ENCODE assay signal across 8 mouse cellular contexts in the genomic region with DNA sequence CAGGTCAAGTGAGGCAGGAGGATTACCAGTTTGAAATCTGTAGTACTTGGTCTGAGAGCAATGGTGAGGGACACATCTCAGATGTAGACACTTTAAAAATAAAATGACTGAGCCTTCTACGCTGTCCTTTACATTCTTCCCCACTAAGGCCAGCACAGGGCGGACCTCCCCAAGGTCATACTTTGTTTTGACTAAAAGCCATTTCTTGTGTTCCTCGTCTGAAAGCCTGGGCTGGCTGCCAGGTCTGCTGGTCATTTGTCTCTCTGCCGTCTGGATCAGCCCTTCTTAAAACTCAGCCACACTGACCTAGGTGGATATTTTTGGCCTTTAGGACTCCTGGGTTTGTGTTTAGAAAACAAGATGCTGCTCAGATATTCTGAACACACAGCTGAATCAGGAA. TPM values are rescaled to one million over a fixed set of nuclear protein-coding genes. Genes with fewer than 3 reads are reported as not detected.
DNase-seq lines count a peak whose midpoint lies in the region; ATAC-seq lines count a peak whose summit lies in the region.

No protein-coding gene starts in this region.

- H3K9ac ChIP-seq in heart, embryonic 11.5 days (ENCODE audit: low read depth, low read length), result no peak overlapping the region
- no peak overlapping the region for H3K9ac ChIP-seq in midbrain, embryonic 11.5 days (ENCODE audit: low read length)
- no peak overlapping the region for H3K9ac ChIP-seq in hindbrain, embryonic 13.5 days

- no peaks in the 10 kb centered on the region for H3K36me3 ChIP-seq in heart, embryonic 11.5 days (ENCODE audit: control insufficient read depth, insufficient read depth, low read length)
- H3K36me3 ChIP-seq in midbrain, embryonic 11.5 days (ENCODE audit: control insufficient read depth, insufficient read depth, low read length), result no peaks in the 10 kb centered on the region
- H3K36me3 ChIP-seq in hindbrain, embryonic 13.5 days, result no peaks in the 10 kb centered on the region

- WGBS in heart, embryonic 11.5 days (ENCODE audit: insufficient replicate concordance), result 20% methylated on average over 4 of the region's 4 CpGs
- WGBS in midbrain, embryonic 11.5 days, result 65% methylated on average over 4 of the region's 4 CpGs
- 39% methylated on average over 4 of the region's 4 CpGs for WGBS in hindbrain, embryonic 13.5 days

- H3K9me3 ChIP-seq in heart, embryonic 11.5 days (replicated peaks; ENCODE audit: control insufficient read depth, low read length), result no peaks in the 10 kb centered on the region
- no peaks in the 10 kb centered on the region for H3K9me3 ChIP-seq in midbrain, embryonic 11.5 days (ENCODE audit: control insufficient read depth, low read length)
- H3K9me3 ChIP-seq in hindbrain, embryonic 13.5 days, result no peaks in the 10 kb centered on the region

- peak; percentile 58 for DNase-seq in 3T3-L1 (ENCODE audit: low read depth, low spot score)
- DNase-seq in adrenal gland, adult 18-20 months (ENCODE audit: low spot score in 2 of 2), result peak; percentile 72 to 73
- DNase-seq in kidney, postnatal 36 days, result peak; percentile 81 to 83
- no peak for DNase-seq in embryo, embryonic 10 days (ENCODE audit: low spot score)
- DNase-seq in midbrain, embryonic 11.5 days (ENCODE audit: low spot score, missing footprints), result no peak
- no peak for DNase-seq in left cerebral cortex, postnatal 25 days (ENCODE audit: low spot score in 2 of 2)

- H3K4me2 ChIP-seq in heart, embryonic 11.5 days, result no peak overlapping the region
- no peak overlapping the region for H3K4me2 ChIP-seq in midbrain, embryonic 11.5 days
- no peak overlapping the region for H3K4me2 ChIP-seq in hindbrain, embryonic 13.5 days

- no peak overlapping the region for H3K4me3 ChIP-seq in heart, embryonic 11.5 days (ENCODE audit: low read depth, low read length)
- no peak overlapping the region for H3K4me3 ChIP-seq in midbrain, embryonic 11.5 days (ENCODE audit: low read depth, low read length)
- H3K4me3 ChIP-seq in hindbrain, embryonic 13.5 days, result no peak overlapping the region

- 0 out of 2 replicates have a peak overlapping the region, but pooled peaks have one; percentile 12 for H3K27ac ChIP-seq in heart, embryonic 11.5 days (ENCODE audit: low read depth, low read length)
- no peak overlapping the region for H3K27ac ChIP-seq in midbrain, embryonic 11.5 days (ENCODE audit: low read depth, low read length)
- no peak overlapping the region for H3K27ac ChIP-seq in hindbrain, embryonic 13.5 days

- peaks cover 7% of the 10 kb centered on the region for H3K4me1 ChIP-seq in heart, embryonic 11.5 days (ENCODE audit: control insufficient read depth, insufficient read depth, low read length)
- no peaks in the 10 kb centered on the region for H3K4me1 ChIP-seq in midbrain, embryonic 11.5 days (ENCODE audit: control insufficient read depth, insufficient read depth, low read length)
- H3K4me1 ChIP-seq in hindbrain, embryonic 13.5 days (replicated peaks), result no peaks in the 10 kb centered on the region

- H3K27me3 ChIP-seq in heart, embryonic 11.5 days (ENCODE audit: control insufficient read depth, insufficient read depth, low read length), result no peaks in the 10 kb centered on the region
- H3K27me3 ChIP-seq in midbrain, embryonic 11.5 days (ENCODE audit: control insufficient read depth, insufficient read depth, low read length), result no peaks in the 10 kb centered on the region; the same call in 1 of the 2 replicates
- no peaks in the 10 kb centered on the region for H3K27me3 ChIP-seq in hindbrain, embryonic 13.5 days

- 0 out of 2 replicates have a peak, but pooled peaks have one; percentile 7 for ATAC-seq in heart, embryonic 11.5 days (replicated peaks; ENCODE audit: insufficient number of reproducible peaks, low FRiP score, low TSS enrichment)
- ATAC-seq in midbrain, embryonic 11.5 days (ENCODE audit: low FRiP score), result no peak
- ATAC-seq in hindbrain, embryonic 13.5 days (ENCODE audit: low FRiP score), result no peak

- intact Hi-C loops in left cerebral cortex, postnatal 25 days (cut with DNase I), result no loop called here

RNA-seq across cellular contexts. Expression of a gene that starts 45.0 kb away (rescaled TPM):
- total RNA-seq in adrenal gland, adult 18-20 months (2021), result 1 to 10 TPM; 2.3 to 3.5 TPM
- polyA plus RNA-seq in heart, embryonic 11.5 days (2014; fragmentation: Nextera tagmentation; extraction: Ambion mirVana), result 0.28 and 0.46 TPM in 2 replicates
- 1.1 and 2.1 TPM in 2 replicates for polyA plus RNA-seq in midbrain, embryonic 11.5 days (2014; fragmentation: Nextera tagmentation; extraction: Ambion mirVana)
- total RNA-seq in left cerebral cortex, postnatal 25 days (2021), result 1 to 10 TPM; 7.7 to 8.9 TPM
- polyA plus RNA-seq in hindbrain, embryonic 13.5 days (2015; fragmentation: Nextera tagmentation; extraction: Ambion mirVana), result 1.2 and 2.0 TPM in 2 replicates

Comparison
In these comparisons a context has a peak if more than half of its experiments do, and no peak if none do; other contexts are left out.
1. DNase-seq: peak in 3T3-L1 (single experiment), adrenal gland, adult 18-20 months (2 of 2) and kidney, postnatal 36 days (2 of 2); none in embryo, embryonic 10 days (single experiment), midbrain, embryonic 11.5 days (single experiment) and left cerebral cortex, postnatal 25 days (0 of 2).